Mouse (Mus musculus): ENCODE measurements around the gene Vwa8. TPM values are rescaled to one million over a fixed set of nuclear protein-coding genes. Genes with fewer than 3 reads are reported as not detected.

Vwa8 gene
- polyA plus RNA-seq, 1 experiment: 0.11 TPM

DNA sequence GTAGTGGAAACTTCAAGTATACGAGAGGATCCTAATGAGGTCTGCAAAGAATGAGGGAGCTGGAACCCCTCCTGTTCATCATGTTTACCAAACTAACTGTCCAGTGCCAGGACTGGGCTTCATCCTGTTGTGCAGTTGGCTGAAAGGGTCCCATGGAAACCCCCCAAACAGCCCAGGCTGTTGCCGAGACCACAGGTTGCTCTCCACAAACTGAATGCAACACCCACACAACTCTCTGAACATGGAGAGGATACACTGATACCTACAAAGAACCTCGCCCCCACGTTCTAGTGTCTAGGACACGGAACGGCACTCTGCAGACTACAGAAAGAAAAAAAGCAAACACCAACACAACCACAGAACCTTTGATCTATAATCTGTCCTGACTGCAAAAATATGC lies 387.4 kb downstream of the Vwa8 start:
- H3K9me3 ChIP-seq (ENCODE audit: control insufficient read depth, low read length): no peaks in the 10 kb centered on the region

DNA sequence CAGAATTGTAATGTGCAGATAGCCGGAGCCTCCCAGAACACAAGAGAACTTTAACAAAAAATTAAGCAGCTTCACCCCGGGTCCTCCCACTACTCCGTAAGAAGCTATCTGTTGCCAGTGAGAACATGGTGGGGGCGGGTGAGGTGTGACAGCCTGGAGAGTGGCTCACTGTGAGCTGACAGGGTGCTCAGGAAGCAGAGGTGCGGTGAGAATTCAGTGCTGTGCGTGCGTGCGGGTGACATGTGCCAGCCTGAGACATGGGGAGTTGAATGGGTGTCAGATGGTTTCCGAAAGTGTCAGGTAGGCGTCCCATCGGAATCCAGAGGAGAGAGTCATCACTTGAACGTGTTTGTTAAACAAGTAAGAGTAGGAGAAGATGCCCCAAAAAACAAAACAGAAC lies 390.6 kb downstream of the Vwa8 start:
- H3K36me3 ChIP-seq (ENCODE audit: control insufficient read depth): no peaks in the 10 kb centered on the region
- no peaks in the 10 kb centered on the region for H3K9me3 ChIP-seq (ENCODE audit: control insufficient read depth, low read length)
- TF ChIP-seq GATA1 (IDR thresholded peaks at IDR 0.05; ENCODE audit: low read length) (no peak), TAL1 (IDR thresholded peaks at IDR 0.05; ENCODE audit: low read length) (no peak)
- no peak overlapping the region for H3K4me3 ChIP-seq (replicated peaks)
- H3K4me1 ChIP-seq (ENCODE audit: control insufficient read depth): no peaks in the 10 kb centered on the region
- H3K27me3 ChIP-seq (ENCODE audit: control insufficient read depth): no peaks in the 10 kb centered on the region; the same call in 1 of the 2 replicates

More for the DNA sequence above, 387.4 kb downstream of the Vwa8 start:
- no peak overlapping the region for H3K4me3 ChIP-seq (replicated peaks)
- no peaks in the 10 kb centered on the region; the same call in 1 of the 2 replicates for H3K27me3 ChIP-seq (ENCODE audit: control insufficient read depth)
- TF ChIP-seq GATA1 (IDR thresholded peaks at IDR 0.05; ENCODE audit: low read length) (no peak), TAL1 (IDR thresholded peaks at IDR 0.05; ENCODE audit: low read length) (no peak)
- H3K4me1 ChIP-seq (ENCODE audit: control insufficient read depth): no peaks in the 10 kb centered on the region
- H3K36me3 ChIP-seq (ENCODE audit: control insufficient read depth): no peaks in the 10 kb centered on the region

DNA sequence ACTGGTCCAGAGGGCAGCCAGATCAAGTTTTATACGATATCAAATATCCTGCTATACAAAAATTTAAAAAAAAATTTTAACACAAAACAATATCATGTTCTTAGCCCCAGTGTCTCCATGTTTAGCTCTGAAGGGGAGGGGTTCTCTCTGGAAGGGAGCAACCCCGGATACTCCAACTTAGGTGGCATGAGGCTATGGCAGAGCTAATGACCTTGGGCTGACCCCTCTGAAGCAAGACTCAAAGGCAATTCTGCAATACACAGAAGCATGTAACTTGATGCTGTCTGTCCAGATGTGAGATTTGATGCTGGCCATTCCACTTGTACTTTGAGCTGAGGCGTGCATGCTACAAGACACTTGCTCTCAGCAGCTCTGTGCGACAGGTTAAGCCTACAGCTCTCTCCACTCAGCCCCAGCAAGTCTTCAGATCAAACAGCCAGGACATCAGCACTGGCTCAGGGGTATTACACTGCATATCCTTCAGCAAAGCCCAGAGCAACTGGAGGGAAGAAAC lies 392.3 kb downstream of the Vwa8 start:
- no peaks in the 10 kb centered on the region for H3K36me3 ChIP-seq (ENCODE audit: control insufficient read depth)
- no peak for TF ChIP-seq GATA1 (IDR thresholded peaks at IDR 0.05; ENCODE audit: low read length)
- no peak for TF ChIP-seq TAL1 (IDR thresholded peaks at IDR 0.05; ENCODE audit: low read length)
- H3K4me3 ChIP-seq (replicated peaks): no peak overlapping the region
- H3K4me1 ChIP-seq (ENCODE audit: control insufficient read depth): no peaks in the 10 kb centered on the region
- H3K27me3 ChIP-seq (ENCODE audit: control insufficient read depth): no peaks in the 10 kb centered on the region; the same call in 1 of the 2 replicates
- H3K9me3 ChIP-seq (ENCODE audit: control insufficient read depth, low read length): no peaks in the 10 kb centered on the region

DNA sequence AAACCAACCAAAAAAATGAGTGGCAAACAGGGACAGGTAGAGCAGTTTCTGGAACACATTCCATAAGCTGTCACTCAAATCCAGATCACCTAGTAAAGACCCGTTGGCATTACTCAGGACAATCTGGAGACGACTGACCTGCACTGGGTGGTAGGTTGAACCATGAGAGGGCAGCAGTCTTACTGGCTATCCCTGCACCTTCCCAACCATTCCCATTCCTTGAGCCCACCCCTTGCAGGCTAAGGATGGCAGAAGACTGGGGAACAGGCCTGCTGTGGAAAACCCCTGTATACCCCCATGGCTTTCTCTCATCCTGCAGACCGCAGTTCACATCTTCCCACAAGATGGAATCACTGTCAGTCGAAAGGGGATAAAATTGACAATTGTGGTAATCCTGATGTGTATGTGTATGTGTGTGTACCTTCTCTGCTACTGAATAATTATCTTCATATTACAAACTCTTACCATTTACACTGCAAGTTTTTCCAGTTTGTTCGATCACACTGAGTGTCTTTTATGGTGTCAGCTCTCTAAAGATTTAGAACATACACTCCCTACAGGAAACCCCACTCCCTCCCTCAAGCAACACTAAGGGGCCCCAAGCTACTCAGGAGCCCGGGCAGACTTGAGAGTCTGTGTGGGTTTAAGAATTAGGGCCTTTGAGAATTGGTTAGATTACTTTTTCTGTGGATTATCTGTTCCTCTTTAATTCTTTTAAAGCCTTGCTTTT lies 393.0 kb downstream of the Vwa8 start:
- no peak for TF ChIP-seq TAL1 (IDR thresholded peaks at IDR 0.05; ENCODE audit: low read length)
- TF ChIP-seq GATA1 (IDR thresholded peaks at IDR 0.05; ENCODE audit: low read length): no peak
- H3K4me1 ChIP-seq (ENCODE audit: control insufficient read depth): no peaks in the 10 kb centered on the region
- no peaks in the 10 kb centered on the region; the same call in 1 of the 2 replicates for H3K27me3 ChIP-seq (ENCODE audit: control insufficient read depth)
- no peaks in the 10 kb centered on the region for H3K36me3 ChIP-seq (ENCODE audit: control insufficient read depth)
- H3K9me3 ChIP-seq (ENCODE audit: control insufficient read depth, low read length): no peaks in the 10 kb centered on the region
- H3K4me3 ChIP-seq (replicated peaks): no peak overlapping the region

DNA sequence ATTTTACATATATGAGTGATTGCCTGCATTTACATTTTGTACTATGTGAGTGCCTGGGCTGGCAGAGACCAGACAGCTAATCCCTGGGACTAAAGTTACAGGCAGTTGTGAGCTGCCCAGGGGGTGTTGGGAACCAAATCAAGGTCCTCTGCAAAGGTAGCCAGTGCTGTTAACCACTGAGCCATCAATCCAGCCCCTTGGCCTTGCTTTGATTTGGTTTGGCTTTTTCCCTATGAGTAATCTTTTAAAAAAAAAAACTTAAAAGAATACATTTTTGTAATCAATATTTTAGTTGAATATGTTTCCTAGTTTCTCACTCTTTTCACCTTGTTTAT lies 393.5 kb downstream of the Vwa8 start:
- H3K27me3 ChIP-seq (ENCODE audit: control insufficient read depth): no peaks in the 10 kb centered on the region; the same call in 1 of the 2 replicates
- H3K36me3 ChIP-seq (ENCODE audit: control insufficient read depth): no peaks in the 10 kb centered on the region
- no peak for TF ChIP-seq TAL1 (IDR thresholded peaks at IDR 0.05; ENCODE audit: low read length)
- TF ChIP-seq GATA1 (IDR thresholded peaks at IDR 0.05; ENCODE audit: low read length): no peak
- H3K4me1 ChIP-seq (ENCODE audit: control insufficient read depth): no peaks in the 10 kb centered on the region
- H3K9me3 ChIP-seq (ENCODE audit: control insufficient read depth, low read length): no peaks in the 10 kb centered on the region
- H3K4me3 ChIP-seq (replicated peaks): no peak overlapping the region

DNA sequence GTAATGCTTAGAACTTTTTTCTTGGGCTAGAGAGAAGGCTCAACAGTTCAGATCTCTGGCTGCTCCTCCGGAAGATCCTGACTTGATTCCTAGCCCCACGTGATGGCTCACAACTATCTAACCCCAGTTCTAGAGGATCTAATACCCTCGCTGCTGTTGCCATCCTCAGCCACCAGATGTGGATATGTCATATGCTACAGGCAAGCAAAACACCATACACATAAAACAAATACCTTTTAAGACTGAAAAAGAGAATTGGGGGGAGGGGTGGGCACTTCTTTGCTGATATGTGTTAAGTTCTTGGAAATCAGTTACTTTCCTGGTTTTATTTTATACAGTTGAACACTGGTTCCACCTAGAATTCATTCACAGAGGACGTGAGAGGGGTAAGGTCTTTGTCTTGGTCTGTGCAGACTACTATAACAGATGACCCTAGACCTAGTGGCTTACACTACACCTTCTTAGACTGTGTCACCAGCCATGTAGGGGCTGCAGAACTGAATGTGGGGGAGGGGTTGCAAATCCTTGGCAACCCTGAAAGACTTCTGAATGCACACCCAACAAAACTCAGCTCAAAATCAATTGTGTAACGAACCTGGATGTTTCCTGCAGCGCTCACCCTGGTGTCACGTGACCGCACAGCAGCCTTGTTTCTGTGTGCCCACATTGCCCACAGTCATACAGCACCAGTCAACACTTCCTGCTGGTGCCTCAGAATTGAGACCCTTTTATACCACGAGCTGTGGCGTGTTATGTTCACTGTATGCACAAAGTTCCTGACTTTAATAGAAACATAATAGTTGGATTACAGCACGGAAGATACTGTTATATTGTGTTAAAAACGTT lies 394.4 kb downstream of the Vwa8 start:
- no peak for TF ChIP-seq GATA1 (IDR thresholded peaks at IDR 0.05; ENCODE audit: low read length)
- no peak for TF ChIP-seq TAL1 (IDR thresholded peaks at IDR 0.05; ENCODE audit: low read length)
- H3K9me3 ChIP-seq (ENCODE audit: control insufficient read depth, low read length): no peaks in the 10 kb centered on the region
- no peaks in the 10 kb centered on the region for H3K4me1 ChIP-seq (ENCODE audit: control insufficient read depth)
- H3K27me3 ChIP-seq (ENCODE audit: control insufficient read depth): no peaks in the 10 kb centered on the region; the same call in 1 of the 2 replicates
- H3K36me3 ChIP-seq (ENCODE audit: control insufficient read depth): no peaks in the 10 kb centered on the region
- H3K4me3 ChIP-seq (replicated peaks): no peak overlapping the region

DNA sequence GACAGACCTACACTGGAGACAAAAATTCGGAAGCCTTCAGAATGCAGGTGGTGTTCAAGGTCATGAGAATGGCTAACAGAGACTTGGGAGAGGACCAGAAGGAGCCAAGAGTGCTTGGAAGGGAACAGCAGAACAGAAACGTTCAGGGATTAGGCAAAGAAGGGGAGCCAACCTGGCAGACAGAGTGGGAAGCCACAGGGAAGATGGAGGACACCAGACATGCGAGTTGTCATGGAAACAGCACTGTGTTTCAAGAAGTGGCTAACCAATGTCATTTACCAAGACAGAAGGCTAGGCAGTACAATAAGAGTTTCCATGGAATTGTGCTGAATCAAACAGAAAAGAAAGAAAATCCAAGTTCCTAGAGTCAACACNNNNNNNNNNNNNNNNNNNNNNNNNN lies 395.7 kb downstream of the Vwa8 start:
- TF ChIP-seq TAL1 (IDR thresholded peaks at IDR 0.05; ENCODE audit: low read length) (no peak), GATA1 (IDR thresholded peaks at IDR 0.05; ENCODE audit: low read length) (no peak)
- H3K9me3 ChIP-seq (ENCODE audit: control insufficient read depth, low read length): no peaks in the 10 kb centered on the region
- H3K27me3 ChIP-seq (ENCODE audit: control insufficient read depth): no peaks in the 10 kb centered on the region
- H3K36me3 ChIP-seq (ENCODE audit: control insufficient read depth): no peaks in the 10 kb centered on the region
- H3K4me3 ChIP-seq (replicated peaks): no peak overlapping the region
- H3K4me1 ChIP-seq (ENCODE audit: control insufficient read depth): no peaks in the 10 kb centered on the region

DNA sequence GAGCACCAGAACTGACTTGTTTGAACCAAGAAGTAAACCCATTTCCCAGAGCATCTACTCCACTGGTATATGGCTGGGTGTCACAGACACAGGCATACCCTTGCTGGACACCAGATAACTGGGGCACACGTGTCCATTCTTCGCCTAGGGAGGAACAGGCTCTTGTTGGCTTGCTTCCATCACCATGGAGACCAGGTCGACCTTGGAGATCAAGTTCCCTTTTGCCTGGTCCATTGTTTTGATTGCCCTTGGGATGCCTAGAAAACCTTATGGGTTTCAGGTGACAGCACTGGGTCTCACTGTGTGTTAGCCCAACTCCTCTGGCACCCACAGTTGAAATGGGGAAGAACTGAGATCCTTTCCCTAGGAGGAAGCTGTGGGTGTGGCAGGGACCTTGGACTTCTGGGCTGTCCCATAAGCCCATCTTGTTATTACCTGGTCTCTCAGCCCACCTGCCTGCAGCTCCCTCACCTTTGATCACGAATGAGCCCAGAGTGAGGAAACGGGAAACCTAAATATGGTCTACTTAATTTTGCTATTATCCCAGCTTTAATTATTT lies 403.0 kb downstream of the Vwa8 start:
- TF ChIP-seq TAL1 (IDR thresholded peaks at IDR 0.05; ENCODE audit: low read length) (no peak), GATA1 (IDR thresholded peaks at IDR 0.05; ENCODE audit: low read length) (no peak)
- no peak overlapping the region for H3K4me3 ChIP-seq (replicated peaks)
- no peaks in the 10 kb centered on the region for H3K36me3 ChIP-seq (ENCODE audit: control insufficient read depth)
- no peaks in the 10 kb centered on the region for H3K27me3 ChIP-seq (ENCODE audit: control insufficient read depth)
- H3K4me1 ChIP-seq (ENCODE audit: control insufficient read depth): no peaks in the 10 kb centered on the region
- H3K9me3 ChIP-seq (ENCODE audit: control insufficient read depth, low read length): no peaks in the 10 kb centered on the region

Other genes with a start within 250 kb of the Vwa8 start
- gene Dgkh, start 116.3 kb upstream of the Vwa8 start, polyA plus RNA-seq (2012): not detected in 2 replicates